Mouse (Mus musculus) liver, adult 2 months (tissue): ENCODE results near the gene Ptafr. TPM values are rescaled to one million over a fixed set of nuclear protein-coding genes. Genes with fewer than 3 reads are reported as not detected.
A peak's percentile ranks its signal among the peaks of the same experiment; 100 is the strongest.
"Not testable (repeated sequence)": the region's sequence is repeated elsewhere in the genome, so short reads cannot be mapped to it uniquely, and the experiment has no call there.

Experiments
- DNase-seq: peaks from one replicate; pipeline ENCODE4 v3.0.0-alpha.2; 2011; ENCODE audit warnings: low read depth, low spot score; ENCODE audit errors: extremely low read depth
- H3K27ac ChIP-seq: fragments of 200-500 bp; replicated peaks from 2 replicates; pipeline ENCODE4 v1.5.1; 2012; ENCODE audit warnings: low read depth, mild to moderate bottlenecking, control low read depth, inconsistent platforms, low read length; ENCODE audit not compliant: insufficient read depth
- H3K27me3 ChIP-seq: fragments of 200-500 bp; 2 replicates; pipeline ENCODE4 v1.6.1; 2012; ENCODE audit warnings: mild to moderate bottlenecking, moderate library complexity, low read length, inconsistent platforms; ENCODE audit not compliant: control insufficient read depth, insufficient read depth
- H3K36me3 ChIP-seq: fragments of 200-500 bp; 2 replicates; pipeline ENCODE4 v1.6.1; 2012; ENCODE audit warnings: low read length, inconsistent platforms; ENCODE audit not compliant: control insufficient read depth, insufficient read depth
- H3K4me1 ChIP-seq: fragments of 200-500 bp; 2 replicates; pipeline ENCODE4 v1.6.1; 2011; ENCODE audit warnings: low read length; ENCODE audit not compliant: control insufficient read depth, insufficient read depth
- H3K4me3 ChIP-seq: fragments of 200-500 bp; 2 replicates; pipeline ENCODE4 v1.5.1; 2011; ENCODE audit warnings: low read depth, mild to moderate bottlenecking, control low read depth, low read length, moderate library complexity; ENCODE audit not compliant: insufficient read depth
- H3K79me2 ChIP-seq: fragments of 200-500 bp; 2 replicates; pipeline ENCODE4 v1.6.1; 2012; ENCODE audit warnings: inconsistent platforms, mild to moderate bottlenecking, low read length, moderate library complexity; ENCODE audit not compliant: control insufficient read depth, insufficient read depth
- H3K9ac ChIP-seq: fragments of 200-500 bp; 2 replicates; pipeline ENCODE4 v1.6.1; 2012; ENCODE audit warnings: low read depth, mild to moderate bottlenecking, control low read depth, inconsistent platforms, low read length
- CTCF ChIP-seq: fragments of 200-500 bp; IDR thresholded peaks from 2 replicates; pipeline ENCODE4 v1.5.1; 2011; ENCODE audit warnings: low read depth, low read length, control low read depth
- POLR2A ChIP-seq: fragments of 200-500 bp; IDR thresholded peaks from 2 replicates; pipeline ENCODE4 v1.6.1; 2011; ENCODE audit warnings: low read length, control low read depth; ENCODE audit not compliant: insufficient read depth; ENCODE audit errors: extremely low read depth
- WGBS: fragments of 180-500 bp; shearing (Covaris S2); methylation state at CpG from one replicate; pipeline ENCODE4 v1.1.7; 2018; 5-methylcytosine and 5-hydroxymethylcytosine counted together
- polyA plus RNA-seq: library from polyadenylated mRNA; depleted of rRNA; stranded (reverse); fragments of >200 nt; gene quantifications from 2 replicates; pipeline ENCODE4 v1.2.3, GENCODE M21; 2012
- total RNA-seq: library from RNA; depleted of rRNA; stranded (reverse); fragments of >200 nt; gene quantifications from 2 replicates; pipeline ENCODE4 v1.2.3, GENCODE M21; 2014

The Ptafr gene
- total and polyA plus RNA-seq, 2 experiments = 1.0 TPM

DNA sequence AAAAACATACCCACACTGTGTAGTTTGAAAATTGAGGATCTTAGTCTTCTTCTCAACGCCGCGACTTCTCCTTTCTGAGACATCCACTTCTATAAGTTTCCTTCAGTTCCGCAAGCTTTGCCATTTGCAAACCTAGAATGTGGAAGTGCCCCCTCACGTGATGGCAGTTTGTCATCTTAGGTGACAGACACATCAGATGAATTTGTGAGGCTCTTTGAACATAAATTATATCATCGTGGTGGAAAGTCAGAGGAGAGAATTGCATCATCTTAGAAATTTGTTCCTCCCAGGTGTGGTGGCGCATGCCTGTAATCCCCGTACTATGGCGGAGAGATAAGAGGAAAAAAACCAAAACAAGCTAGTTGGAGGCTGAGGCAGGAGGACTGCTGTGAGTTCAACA, 29.1 kb downstream of the Ptafr start:
- H3K36me3 ChIP-seq = no peaks in the 10 kb centered on the region
- TF ChIP-seq POLR2A (no peak), CTCF (no peak)
- H3K4me1 ChIP-seq = peaks cover 7% of the 10 kb centered on the region
- H3K9ac ChIP-seq = no peak overlapping the region
- no peaks in the 10 kb centered on the region for H3K79me2 ChIP-seq
- 88% methylated on average over 9 of the region's 9 CpGs for WGBS
- no peak overlapping the region for H3K4me3 ChIP-seq
- H3K27ac ChIP-seq = no peak overlapping the region
- DNase-seq = peak; percentile 53
- no peaks in the 10 kb centered on the region for H3K27me3 ChIP-seq

GRCm38 (mm10) chr4:132594191-132594590, 30.3 kb downstream of the Ptafr start:
- H3K27ac ChIP-seq = no peak overlapping the region
- H3K36me3 ChIP-seq = no peaks in the 10 kb centered on the region
- no peak overlapping the region for H3K9ac ChIP-seq
- peaks cover 7% of the 10 kb centered on the region for H3K4me1 ChIP-seq
- DNase-seq = peak; percentile 67
- H3K79me2 ChIP-seq = no peaks in the 10 kb centered on the region
- TF ChIP-seq CTCF (no peak), POLR2A (no peak)
- no peak overlapping the region for H3K4me3 ChIP-seq
- 28% methylated on average over 4 of the region's 4 CpGs for WGBS
- H3K27me3 ChIP-seq = no peaks in the 10 kb centered on the region

- Histone ChIP-seq H3K79me2 (no peaks in the 10 kb centered on the region), H3K36me3 (no peaks in the 10 kb centered on the region), H3K4me3 (no peak overlapping the region), H3K4me1 (no peaks in the 10 kb centered on the region), H3K9ac (no peak overlapping the region), H3K27ac (no peak overlapping the region), H3K27me3 (no peaks in the 10 kb centered on the region)
- no peak for DNase-seq
- TF ChIP-seq CTCF (no peak), POLR2A (no peak)
- WGBS = 90% methylated on average over 2 of the region's 2 CpGs
These were observed 35.0 kb downstream of the Ptafr start for GRCm38 (mm10) chr4:132598861-132599260.

- no peaks in the 10 kb centered on the region for H3K27me3 ChIP-seq
- 85% methylated on average over 3 of the region's 3 CpGs for WGBS
- no peaks in the 10 kb centered on the region for H3K79me2 ChIP-seq
- DNase-seq = peak; percentile 28
- H3K9ac ChIP-seq = no peak overlapping the region
- no peak overlapping the region for H3K4me3 ChIP-seq
- TF ChIP-seq POLR2A (no peak), CTCF (no peak)
- H3K36me3 ChIP-seq = no peaks in the 10 kb centered on the region
- H3K27ac ChIP-seq = no peak overlapping the region
- no peaks in the 10 kb centered on the region for H3K4me1 ChIP-seq
These were observed 35.9 kb downstream of the Ptafr start for GRCm38 (mm10) chr4:132599764-132600163.

DNA sequence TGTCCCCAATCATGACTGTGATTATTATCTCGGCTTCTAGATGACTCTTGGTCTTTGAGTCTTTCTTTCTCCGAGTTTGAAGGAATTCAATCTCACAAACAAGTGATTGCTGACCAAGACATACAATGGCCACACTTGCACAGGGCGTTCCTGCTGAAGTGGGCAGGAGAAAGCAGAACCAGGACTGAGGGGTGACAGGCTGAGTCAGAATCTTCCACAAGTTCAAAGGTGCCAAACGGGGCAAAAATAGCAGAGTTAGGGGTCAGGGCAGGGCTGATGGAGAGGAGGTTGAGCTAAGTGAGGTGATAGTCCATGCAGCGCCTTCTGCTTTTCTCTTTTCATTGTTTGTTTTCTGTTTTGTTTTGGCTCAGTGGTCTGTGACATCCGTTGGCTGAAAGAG, 36.6 kb downstream of the Ptafr start:
- H3K4me1 ChIP-seq = no peaks in the 10 kb centered on the region
- WGBS = 89% methylated on average over 6 of the region's 6 CpGs
- no peak overlapping the region for H3K4me3 ChIP-seq
- H3K27me3 ChIP-seq = no peaks in the 10 kb centered on the region
- H3K9ac ChIP-seq = no peak overlapping the region
- no peak for DNase-seq
- no peak overlapping the region for H3K27ac ChIP-seq
- H3K36me3 ChIP-seq = no peaks in the 10 kb centered on the region
- no peak for TF ChIP-seq POLR2A
- no peak for TF ChIP-seq CTCF
- H3K79me2 ChIP-seq = no peaks in the 10 kb centered on the region

- H3K27me3 ChIP-seq, H3K4me3 ChIP-seq, DNase-seq, H3K27ac ChIP-seq, H3K4me1 ChIP-seq, H3K9ac ChIP-seq, H3K79me2 ChIP-seq, H3K36me3 ChIP-seq: not testable (repeated sequence)
- 85% methylated on average over 4 of the region's 5 CpGs for WGBS
These were observed 37.4 kb downstream of the Ptafr start for GRCm38 (mm10) chr4:132601242-132601641.
